Mouse (Mus musculus): ENCODE data around the gene Bri3. TPM values are rescaled to one million over a fixed set of nuclear protein-coding genes. Genes with fewer than 3 reads are reported as not detected.

The Bri3 gene
- polyA plus RNA-seq, 1 experiment = 76.9 TPM

DNA sequence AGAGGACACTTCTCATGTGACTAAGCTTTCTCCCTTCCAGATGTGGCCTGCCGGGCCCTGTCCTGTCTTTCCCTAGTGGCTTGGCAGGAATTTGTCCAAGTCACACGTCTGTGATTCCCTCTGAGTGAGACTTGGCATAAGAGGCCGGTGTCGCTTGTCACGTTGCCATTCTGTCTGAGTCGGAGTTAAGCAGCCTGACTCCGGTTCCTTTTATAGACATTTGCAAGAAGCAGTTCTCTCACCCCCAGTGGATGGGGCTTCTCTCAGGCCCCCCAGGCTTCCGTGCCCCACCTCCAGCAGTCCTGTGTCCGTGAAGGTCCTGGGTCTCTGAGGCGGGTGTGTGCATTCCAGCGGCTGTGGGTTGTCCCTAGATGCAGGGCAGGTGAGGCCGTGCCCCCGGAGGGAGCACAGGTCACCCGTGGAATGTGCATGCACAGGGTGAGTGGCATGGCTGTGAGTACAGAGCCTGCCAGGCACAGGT is 13.9 kb downstream of the Bri3 start:
- H3K27me3 ChIP-seq (ENCODE audit: control insufficient read depth, insufficient read depth, low read length) = no peaks in the 10 kb centered on the region
- peaks cover 32% of the 10 kb centered on the region for H3K4me1 ChIP-seq (replicated peaks; ENCODE audit: control insufficient read depth, insufficient read depth, low read length)
- H3K4me3 ChIP-seq (ENCODE audit: control insufficient read depth, insufficient read depth, low read length) = no peak overlapping the region
- no peak for TF ChIP-seq CTCF (IDR thresholded peaks at IDR 0.05; ENCODE audit: borderline replicate concordance, control insufficient read depth, extremely low read depth, insufficient read depth, low read length, poor library complexity)
- no peak for TF ChIP-seq POLR2A (IDR thresholded peaks at IDR 0.05; ENCODE audit: control insufficient read depth, extremely low read depth, insufficient read depth, low read length, poor library complexity)
- no peaks in the 10 kb centered on the region for H3K36me3 ChIP-seq (ENCODE audit: control insufficient read depth, insufficient read depth, low read length)
- 86% methylated on average over 14 of the region's 14 CpGs for WGBS
- DNase-seq = no peak
- no peak overlapping the region for H3K27ac ChIP-seq (ENCODE audit: control insufficient read depth, insufficient read depth, low read length)

DNA sequence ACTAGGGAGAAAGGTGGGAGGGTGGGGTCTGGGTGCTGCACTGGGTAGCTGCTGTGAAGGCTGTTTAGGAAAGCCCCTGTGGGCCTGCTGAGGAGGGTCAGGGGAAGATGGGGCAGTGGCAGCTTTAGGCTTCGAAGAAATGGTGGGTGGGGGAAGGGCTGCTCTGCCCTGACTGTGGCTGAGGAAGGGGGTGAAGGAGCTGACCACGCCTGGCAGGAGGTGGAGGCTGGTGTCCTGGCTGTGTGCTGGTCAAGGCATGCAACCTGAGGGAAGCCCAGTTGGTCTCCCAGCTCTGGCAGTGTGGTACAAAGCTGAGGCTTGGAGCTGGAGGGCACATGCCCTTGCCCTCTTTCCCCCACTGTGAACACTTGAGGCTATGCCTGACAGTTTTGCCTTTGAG is 14.4 kb downstream of the Bri3 start:
- Histone ChIP-seq H3K27me3 (ENCODE audit: control insufficient read depth, insufficient read depth, low read length) (no peaks in the 10 kb centered on the region), H3K4me3 (ENCODE audit: control insufficient read depth, insufficient read depth, low read length) (no peak overlapping the region), H3K36me3 (ENCODE audit: control insufficient read depth, insufficient read depth, low read length) (no peaks in the 10 kb centered on the region), H3K4me1 (replicated peaks; ENCODE audit: control insufficient read depth, insufficient read depth, low read length) (peaks cover 32% of the 10 kb centered on the region), H3K27ac (ENCODE audit: control insufficient read depth, insufficient read depth, low read length) (no peak overlapping the region)
- DNase-seq = no peak
- no peak for TF ChIP-seq POLR2A (IDR thresholded peaks at IDR 0.05; ENCODE audit: control insufficient read depth, extremely low read depth, insufficient read depth, low read length, poor library complexity)
- 73% methylated on average over 2 of the region's 2 CpGs for WGBS

DNA sequence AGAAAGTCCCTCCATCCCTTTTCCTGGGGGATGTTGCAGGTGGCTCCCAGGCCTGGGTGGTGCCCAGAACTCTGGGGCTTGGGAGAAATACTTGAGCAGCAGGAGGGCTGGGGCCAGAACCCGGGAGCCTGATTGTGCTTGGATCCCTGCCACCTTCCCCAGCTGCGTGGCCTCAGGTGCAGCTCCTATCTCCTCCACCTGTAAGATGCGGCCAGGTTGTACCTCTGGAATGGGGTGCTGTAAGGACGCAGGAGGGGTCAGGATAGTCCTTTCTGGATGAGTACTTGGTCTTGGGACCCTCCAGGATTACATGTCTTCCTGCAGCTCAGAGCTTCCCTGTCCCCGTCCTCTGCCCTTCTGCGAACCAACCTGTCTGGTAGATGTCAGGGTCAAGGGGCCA is 15.0 kb downstream of the Bri3 start:
- DNase-seq = no peak
- 93% methylated on average over 6 of the region's 6 CpGs for WGBS
- Histone ChIP-seq H3K36me3 (ENCODE audit: control insufficient read depth, insufficient read depth, low read length) (no peaks in the 10 kb centered on the region), H3K4me1 (replicated peaks; ENCODE audit: control insufficient read depth, insufficient read depth, low read length) (peaks cover 32% of the 10 kb centered on the region), H3K4me3 (ENCODE audit: control insufficient read depth, insufficient read depth, low read length) (no peak overlapping the region), H3K27ac (ENCODE audit: control insufficient read depth, insufficient read depth, low read length) (no peak overlapping the region), H3K27me3 (ENCODE audit: control insufficient read depth, insufficient read depth, low read length) (no peaks in the 10 kb centered on the region)
- TF ChIP-seq CTCF (IDR thresholded peaks at IDR 0.05; ENCODE audit: borderline replicate concordance, control insufficient read depth, extremely low read depth, insufficient read depth, low read length, poor library complexity) (no peak), POLR2A (IDR thresholded peaks at IDR 0.05; ENCODE audit: control insufficient read depth, extremely low read depth, insufficient read depth, low read length, poor library complexity) (no peak)

DNA sequence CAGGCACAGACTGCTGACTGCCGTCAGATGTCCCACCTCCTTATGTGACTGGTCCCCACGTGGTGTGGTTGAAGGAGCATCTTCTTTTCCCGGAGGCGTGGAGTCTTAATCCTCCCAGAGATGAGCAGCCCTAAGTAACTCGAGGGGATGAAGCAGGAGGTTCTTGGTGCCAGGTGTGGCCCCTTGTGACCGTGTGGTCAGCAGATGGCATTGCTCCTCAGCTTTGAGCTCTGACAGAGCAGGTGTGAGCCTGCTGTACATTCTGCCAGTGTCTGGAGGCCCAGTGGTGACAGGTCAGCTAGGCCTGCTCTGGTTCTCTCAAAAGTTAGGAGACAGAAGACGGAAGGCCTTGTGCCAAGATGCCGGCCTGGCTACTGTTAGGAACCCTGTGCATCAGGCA is 16.2 kb downstream of the Bri3 start:
- peaks cover 3% of the 10 kb centered on the region; the same call in 1 of the 2 replicates for H3K36me3 ChIP-seq (ENCODE audit: control insufficient read depth, insufficient read depth, low read length)
- no peak overlapping the region for H3K27ac ChIP-seq (ENCODE audit: control insufficient read depth, insufficient read depth, low read length)
- 92% methylated on average over 8 of the region's 8 CpGs for WGBS
- no peak for TF ChIP-seq CTCF (IDR thresholded peaks at IDR 0.05; ENCODE audit: borderline replicate concordance, control insufficient read depth, extremely low read depth, insufficient read depth, low read length, poor library complexity)
- no peak for TF ChIP-seq POLR2A (IDR thresholded peaks at IDR 0.05; ENCODE audit: control insufficient read depth, extremely low read depth, insufficient read depth, low read length, poor library complexity)
- H3K27me3 ChIP-seq (ENCODE audit: control insufficient read depth, insufficient read depth, low read length) = no peaks in the 10 kb centered on the region
- peaks cover 26% of the 10 kb centered on the region for H3K4me1 ChIP-seq (replicated peaks; ENCODE audit: control insufficient read depth, insufficient read depth, low read length)
- DNase-seq = no peak
- H3K4me3 ChIP-seq (ENCODE audit: control insufficient read depth, insufficient read depth, low read length) = no peak overlapping the region

DNA sequence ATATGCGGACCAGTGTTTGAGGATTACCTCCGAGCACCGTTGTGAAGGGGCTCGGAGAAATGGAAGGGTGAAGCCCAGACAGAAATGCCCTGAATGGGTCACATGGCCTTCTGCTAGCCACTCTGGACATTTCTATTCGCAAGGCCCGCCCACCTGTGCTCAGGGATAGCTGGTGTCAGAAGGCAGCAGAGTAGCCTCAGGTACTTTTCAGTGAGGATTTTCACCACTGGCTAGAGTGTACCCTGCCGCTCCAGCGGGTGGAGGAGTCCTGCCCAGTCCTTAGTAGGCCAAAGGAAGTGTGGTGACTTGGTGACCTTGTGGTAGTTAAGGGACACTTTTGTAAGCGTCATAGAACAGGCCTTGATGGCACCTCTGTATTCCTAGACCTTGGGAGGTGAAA is 17.1 kb downstream of the Bri3 start:
- peaks cover 3% of the 10 kb centered on the region; the same call in 1 of the 2 replicates for H3K36me3 ChIP-seq (ENCODE audit: control insufficient read depth, insufficient read depth, low read length)
- H3K27me3 ChIP-seq (ENCODE audit: control insufficient read depth, insufficient read depth, low read length) = no peaks in the 10 kb centered on the region
- no peak for TF ChIP-seq POLR2A (IDR thresholded peaks at IDR 0.05; ENCODE audit: control insufficient read depth, extremely low read depth, insufficient read depth, low read length, poor library complexity)
- no peak overlapping the region for H3K4me3 ChIP-seq (ENCODE audit: control insufficient read depth, insufficient read depth, low read length)
- no peak for DNase-seq
- 93% methylated on average over 9 of the region's 9 CpGs for WGBS
- no peak overlapping the region for H3K27ac ChIP-seq (ENCODE audit: control insufficient read depth, insufficient read depth, low read length)
- H3K4me1 ChIP-seq (replicated peaks; ENCODE audit: control insufficient read depth, insufficient read depth, low read length) = peaks cover 22% of the 10 kb centered on the region

DNA sequence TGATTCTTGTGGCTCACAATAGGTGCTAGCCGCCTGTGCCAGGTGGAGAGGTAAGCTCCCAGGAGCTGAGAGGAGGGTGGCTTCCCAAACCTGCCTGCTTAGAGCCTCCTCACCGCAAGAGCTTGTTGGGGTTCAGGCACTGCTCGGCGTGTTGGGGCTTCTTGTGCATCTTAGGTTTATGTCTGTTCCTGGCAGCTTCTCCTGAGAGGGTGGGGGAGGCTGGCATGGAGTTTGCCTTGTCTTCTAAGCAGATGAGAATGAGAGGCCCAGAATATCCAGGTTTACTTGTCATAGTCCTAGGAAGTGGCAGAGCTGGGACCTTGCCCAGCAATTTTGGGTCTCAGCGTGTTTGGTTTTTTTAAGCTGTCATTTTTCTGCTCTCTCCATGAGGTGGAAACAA is 17.6 kb downstream of the Bri3 start:
- H3K4me1 ChIP-seq (replicated peaks; ENCODE audit: control insufficient read depth, insufficient read depth, low read length) = peaks cover 17% of the 10 kb centered on the region

DNA sequence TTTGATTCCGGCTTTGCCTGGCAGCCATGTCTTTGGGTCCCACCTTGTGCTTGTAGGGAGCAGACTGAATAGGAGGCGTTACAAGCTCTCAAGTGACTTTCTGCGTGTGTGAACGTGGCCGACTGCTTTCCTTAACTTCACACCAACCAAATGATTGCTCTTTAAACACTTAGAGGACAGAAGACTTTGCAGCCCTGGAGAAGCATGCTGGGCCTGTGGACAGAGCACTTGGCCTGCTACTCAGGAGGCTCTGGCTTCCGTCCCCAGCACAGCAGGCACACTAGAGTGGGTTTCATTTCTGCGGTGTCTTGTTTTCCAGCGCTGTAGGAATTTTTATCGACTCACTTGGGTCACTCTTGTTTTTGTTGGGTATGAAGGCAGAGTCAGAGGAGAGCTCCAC is 18.8 kb downstream of the Bri3 start:
- DNase-seq = no peak
- H3K27me3 ChIP-seq (ENCODE audit: control insufficient read depth, insufficient read depth, low read length) = no peaks in the 10 kb centered on the region
- peaks cover 8% of the 10 kb centered on the region for H3K4me1 ChIP-seq (replicated peaks; ENCODE audit: control insufficient read depth, insufficient read depth, low read length)
- no peak for TF ChIP-seq POLR2A (IDR thresholded peaks at IDR 0.05; ENCODE audit: control insufficient read depth, extremely low read depth, insufficient read depth, low read length, poor library complexity)
- 88% methylated on average over 9 of the region's 9 CpGs for WGBS
- no peak overlapping the region for H3K27ac ChIP-seq (ENCODE audit: control insufficient read depth, insufficient read depth, low read length)
- no peak overlapping the region for H3K4me3 ChIP-seq (ENCODE audit: control insufficient read depth, insufficient read depth, low read length)
- peaks cover 3% of the 10 kb centered on the region; the same call in 1 of the 2 replicates for H3K36me3 ChIP-seq (ENCODE audit: control insufficient read depth, insufficient read depth, low read length)

More for the DNA sequence above, 17.6 kb downstream of the Bri3 start:
- DNase-seq = no peak
- H3K36me3 ChIP-seq (ENCODE audit: control insufficient read depth, insufficient read depth, low read length) = peaks cover 3% of the 10 kb centered on the region; the same call in 1 of the 2 replicates
- WGBS = 97% methylated on average over 5 of the region's 5 CpGs
- no peaks in the 10 kb centered on the region for H3K27me3 ChIP-seq (ENCODE audit: control insufficient read depth, insufficient read depth, low read length)
- no peak for TF ChIP-seq CTCF (IDR thresholded peaks at IDR 0.05; ENCODE audit: borderline replicate concordance, control insufficient read depth, extremely low read depth, insufficient read depth, low read length, poor library complexity)
- no peak for TF ChIP-seq POLR2A (IDR thresholded peaks at IDR 0.05; ENCODE audit: control insufficient read depth, extremely low read depth, insufficient read depth, low read length, poor library complexity)
- no peak overlapping the region for H3K27ac ChIP-seq (ENCODE audit: control insufficient read depth, insufficient read depth, low read length)
- H3K4me3 ChIP-seq (ENCODE audit: control insufficient read depth, insufficient read depth, low read length) = no peak overlapping the region

Measured in thymus, adult 2 months (tissue).